Mouse (Mus musculus): ENCODE measurements around the gene 9530077C05Rik.
A peak's percentile ranks its signal among the peaks of the same experiment; 100 is the strongest.

The 9530077C05Rik gene

DNA sequence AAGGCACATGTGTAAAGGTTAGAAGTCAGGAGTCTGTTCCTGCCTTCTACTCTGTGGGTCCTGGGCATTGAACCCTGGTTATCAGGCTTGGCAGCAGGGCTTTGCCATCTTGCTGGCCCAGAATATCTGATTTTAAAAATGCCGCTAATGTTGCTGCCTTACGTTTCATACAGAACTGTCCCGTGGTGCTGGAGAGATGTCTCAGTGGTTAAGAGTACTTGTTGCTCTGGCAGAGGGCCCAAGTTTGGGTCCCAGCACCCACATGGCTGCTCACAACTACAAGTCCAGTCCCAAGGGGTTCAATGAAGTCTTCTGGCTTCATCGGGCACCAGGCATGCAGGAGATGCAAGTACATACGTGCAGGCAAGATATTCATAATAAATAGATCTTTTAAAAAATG lies 54.9 kb downstream of the 9530077C05Rik start:
- no peak for DNase-seq

DNA sequence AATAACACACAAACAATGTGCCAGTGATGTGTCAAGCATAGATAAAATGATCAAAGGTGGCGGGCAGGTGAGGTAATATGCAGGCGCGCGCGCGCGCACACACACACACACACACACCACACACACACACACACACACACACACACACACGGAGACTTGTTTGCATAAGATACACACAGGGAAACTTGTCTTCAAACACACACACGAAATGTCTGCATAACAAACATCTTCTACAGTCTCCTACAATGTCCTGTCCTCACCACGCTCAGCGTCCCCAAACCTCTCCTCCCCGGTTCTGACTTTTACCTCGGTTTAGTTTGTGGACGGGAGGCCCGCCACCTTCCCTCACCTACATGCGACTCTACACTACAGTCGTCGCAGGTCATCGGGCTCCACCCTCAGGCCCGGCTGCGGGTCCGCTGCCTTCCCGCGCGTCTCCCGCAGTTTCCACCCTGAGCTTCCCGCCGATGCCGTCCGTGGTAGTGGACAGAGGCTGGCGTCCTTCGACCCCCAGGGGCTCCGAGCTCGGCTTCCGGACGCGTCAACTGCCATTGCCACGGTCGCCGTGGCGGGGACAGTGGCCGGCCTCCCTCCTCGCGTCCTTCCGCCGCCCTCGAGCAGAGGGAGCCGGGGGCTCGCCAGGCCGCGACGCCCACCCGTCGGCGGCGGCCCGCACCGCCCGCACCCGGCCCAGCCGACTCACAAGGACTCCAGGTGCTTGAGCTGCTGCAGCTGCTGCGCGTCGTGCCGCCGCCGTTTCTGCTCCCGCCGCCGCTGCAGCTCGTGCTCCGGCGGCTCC lies 56.3 kb downstream of the 9530077C05Rik start:
- peak; percentile 38 to 68 for DNase-seq

DNA sequence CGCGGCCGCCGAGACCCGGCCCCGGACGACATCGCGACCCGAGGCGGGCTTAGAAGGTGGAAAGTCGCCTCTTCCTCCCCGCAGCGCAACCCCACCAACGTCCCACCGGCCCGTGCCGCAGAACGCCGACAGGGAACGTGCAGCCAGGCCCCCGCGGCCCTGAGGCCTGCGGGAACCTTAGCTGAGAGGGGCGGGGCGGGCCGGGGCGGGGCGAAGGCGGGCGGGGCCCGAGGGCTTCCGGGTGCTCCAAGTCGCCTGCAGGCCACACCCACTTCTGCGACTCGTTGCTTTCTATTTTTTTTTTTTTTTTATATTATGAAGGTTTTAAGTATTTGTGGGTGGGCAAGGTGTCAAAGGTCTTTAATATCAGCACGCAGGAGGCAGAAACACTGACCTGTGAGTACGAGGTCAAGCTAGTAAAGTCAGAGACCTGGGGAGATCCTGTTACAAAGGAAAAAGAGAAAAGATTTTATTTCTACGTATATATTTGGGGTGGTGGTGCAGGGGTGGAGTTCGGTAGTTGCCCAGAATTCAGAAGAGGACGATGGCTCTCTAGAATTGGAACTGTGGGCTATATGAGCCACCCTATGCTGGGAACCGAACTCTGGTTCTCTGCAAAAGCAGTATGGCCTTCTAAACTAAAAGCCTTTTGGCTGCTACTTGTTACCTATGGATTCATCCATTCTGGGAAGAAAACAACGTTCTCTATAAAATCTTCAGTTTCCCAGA lies 57.0 kb downstream of the 9530077C05Rik start:
- peak; percentile 80 to 87 for DNase-seq

DNA sequence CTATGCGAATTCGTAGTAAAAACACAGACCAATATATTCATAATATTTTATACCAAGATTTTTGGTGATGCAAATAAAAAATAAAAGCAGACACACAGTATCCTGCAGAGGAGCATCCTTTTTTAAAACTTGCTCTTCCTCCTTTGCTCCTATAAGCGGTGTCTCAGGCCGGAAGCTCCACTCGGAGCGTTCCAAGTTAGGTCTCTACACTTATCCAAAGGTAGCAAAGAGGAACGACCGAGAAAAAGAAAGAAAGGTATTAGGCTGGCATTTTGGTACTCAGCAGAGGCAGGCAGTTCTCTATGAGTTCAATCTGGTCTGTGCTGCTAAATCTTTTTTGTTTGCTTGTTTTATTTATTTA lies 57.6 kb downstream of the 9530077C05Rik start:
- no peak for DNase-seq

DNA sequence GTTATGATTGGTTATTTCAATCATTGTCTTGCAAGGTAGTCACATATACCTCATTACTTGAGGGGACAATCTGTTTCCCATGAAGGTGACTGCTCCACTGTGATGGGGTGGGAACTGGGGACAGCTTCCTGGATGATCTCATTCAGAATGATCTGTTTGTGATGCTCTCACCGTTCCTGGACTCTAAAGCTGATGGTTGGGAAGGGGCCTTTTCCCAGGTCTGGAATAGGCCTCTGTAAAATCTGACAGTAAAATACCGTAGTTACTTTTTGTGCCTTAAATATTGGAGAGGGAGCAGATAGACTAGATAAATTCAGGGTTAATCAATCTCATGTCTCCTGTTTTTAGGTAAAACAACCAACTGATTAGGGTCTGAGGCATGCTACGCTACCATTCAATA lies 58.3 kb downstream of the 9530077C05Rik start, which contains the start of gene Rp9:
Gene Rp9 (minus strand): TSS at position 101 of the 400 bp plus-strand sequence.
- DNase-seq: no peak

DNA sequence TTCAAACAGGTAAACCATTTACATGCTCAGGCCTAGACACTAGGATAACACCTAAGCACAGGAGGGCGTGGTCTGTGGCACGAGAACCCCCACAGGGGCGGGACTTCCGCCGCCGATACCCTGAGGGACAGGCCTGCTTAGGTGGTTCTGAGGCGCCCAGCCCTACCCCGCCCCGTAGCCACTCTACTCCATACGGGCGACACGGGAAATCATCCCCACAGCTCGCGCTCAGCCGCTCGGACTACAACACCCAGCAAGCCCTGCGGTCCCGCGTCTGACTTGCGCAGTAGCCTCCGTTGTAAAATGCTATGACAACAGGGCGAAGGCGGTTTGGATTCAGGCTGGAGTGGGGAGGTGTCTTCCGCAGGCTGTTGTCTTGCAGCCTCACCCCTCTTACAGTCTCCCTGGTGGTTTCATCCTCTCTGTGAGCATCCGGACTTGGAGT lies 64.1 kb downstream of the 9530077C05Rik start, which contains the start of gene Bbs9:
Gene Bbs9 (plus strand): TSS at position 292 of the 445 bp plus-strand sequence.
- peak; percentile 93 to 97 for DNase-seq

DNA sequence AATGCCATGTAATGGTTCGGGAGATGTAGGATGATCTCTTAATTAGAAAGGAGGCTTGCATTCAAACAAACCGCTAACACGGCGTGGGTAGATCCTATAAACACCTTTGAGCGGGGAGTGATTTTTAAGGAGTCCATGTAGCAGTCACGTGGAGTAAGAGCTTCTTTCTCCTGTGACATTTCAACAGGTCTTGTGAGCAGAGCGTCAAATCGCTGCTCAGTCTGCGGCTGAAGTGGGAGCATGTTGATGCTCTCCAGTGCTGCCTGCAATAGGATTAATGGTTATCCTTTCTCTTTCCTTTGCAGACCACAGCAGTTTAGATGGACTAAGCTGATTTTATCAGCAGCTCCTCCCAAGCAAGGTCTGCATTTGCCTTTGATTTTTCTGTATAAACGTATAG lies 65.0 kb downstream of the 9530077C05Rik start:
- peak in 1 of 2 experiments; percentile 12 for DNase-seq

DNA sequence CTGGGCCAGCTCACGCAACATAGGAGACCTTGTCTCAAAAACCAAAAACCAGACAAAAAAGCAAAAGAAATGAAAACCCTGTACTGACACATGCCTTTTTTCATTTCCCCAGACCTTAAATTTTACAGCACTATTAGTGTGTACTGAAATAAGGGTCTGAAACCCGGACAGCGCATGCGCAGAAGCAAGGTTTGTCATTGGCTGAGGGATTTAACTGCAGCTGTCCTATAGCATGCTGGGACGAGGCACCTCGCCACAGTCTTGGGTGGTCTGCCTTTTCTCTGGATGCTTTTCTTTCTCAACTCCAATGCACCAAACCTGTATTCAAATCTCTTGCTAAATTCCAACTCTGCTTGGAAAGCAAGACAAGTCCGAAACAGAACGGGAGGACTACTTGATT lies 67.6 kb downstream of the 9530077C05Rik start:
- no peak for DNase-seq

DNA sequence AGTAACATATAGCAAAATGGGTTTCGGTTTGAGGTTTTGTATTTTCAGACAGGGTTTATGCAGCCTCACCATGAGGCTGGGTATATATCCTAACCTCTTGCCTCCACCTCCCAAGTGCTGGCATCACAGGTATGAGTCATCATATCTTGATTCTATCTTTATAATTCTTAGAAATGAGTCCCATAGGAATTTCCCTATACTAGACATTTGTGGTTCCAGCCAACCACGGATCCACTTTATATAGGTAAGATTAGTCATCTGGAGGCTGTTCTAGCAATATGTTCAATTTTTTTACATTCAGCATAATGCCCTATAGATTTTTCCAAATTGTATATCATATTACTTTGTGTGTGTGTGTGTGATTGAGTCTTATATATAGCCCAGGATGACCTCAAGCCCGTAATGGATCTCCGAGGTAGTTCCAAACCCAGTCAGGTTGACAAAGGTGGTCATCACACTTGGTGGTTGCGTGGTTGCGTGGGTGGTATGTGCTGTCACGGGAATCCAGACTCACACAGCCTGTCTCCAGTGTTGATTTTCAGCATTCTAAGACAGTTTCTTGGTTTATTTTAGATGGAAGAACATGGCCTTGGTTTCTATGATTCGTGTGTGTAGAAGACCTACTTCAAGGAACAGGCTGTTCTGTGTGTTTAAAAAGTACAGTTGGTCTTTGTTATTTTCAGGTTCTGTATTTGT lies 72.7 kb downstream of the 9530077C05Rik start:
- DNase-seq: no peak

DNA sequence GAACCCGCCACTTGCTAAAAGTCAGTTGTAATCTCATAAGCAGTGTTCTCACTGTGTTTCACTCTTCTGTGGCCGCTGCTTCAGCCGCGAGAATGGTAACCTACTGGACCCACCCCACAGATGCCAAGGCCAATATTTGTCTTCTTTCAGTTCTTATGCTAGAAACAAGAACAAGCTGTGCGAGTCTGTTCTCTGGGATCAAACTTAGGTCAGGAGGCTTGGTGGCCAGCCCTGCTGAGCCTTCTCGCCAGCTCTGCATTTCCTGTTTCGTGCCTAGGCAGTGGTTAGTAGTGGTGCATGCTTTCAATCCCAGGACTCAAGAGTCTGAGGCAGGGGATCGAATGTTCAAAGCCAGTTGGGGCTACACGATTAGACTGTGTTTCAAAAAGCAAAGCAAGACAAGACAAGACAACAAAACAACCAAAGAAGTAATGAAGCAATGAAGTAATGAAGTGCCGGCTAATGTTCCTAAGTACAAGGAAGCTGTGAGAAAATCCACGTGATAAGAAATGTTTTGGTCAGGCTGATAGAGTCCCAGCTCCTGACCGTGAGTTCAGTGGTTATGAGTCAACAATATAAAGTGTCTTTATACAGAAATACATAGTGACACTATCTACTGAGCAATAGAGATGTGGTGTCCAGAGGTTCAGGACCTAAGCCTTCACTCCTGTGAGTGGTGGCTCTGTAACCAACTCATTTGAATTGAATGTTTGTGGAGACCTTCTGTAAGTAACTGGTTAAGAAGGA lies 73.4 kb downstream of the 9530077C05Rik start:
- DNase-seq: no peak

DNA sequence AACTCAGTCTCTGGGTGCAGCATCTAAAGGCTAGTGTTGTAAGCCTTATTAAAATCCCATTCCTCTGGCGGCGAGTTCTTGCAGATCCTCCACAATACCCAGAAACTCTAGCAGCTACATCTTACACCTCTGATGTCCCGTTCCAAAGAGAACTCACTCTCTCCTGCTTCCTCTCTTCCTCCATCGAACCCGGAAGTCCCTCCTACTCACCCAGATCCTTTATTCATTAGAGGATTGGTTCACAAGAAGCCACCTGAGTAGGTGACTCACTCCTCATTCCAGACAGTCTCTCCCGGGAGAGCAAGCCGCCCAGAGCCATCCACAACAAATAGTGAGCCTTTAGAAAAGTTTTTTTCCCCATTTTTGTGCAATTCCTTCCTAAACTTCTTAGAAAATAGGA lies 74.9 kb downstream of the 9530077C05Rik start:
- DNase-seq: no peak

DNA sequence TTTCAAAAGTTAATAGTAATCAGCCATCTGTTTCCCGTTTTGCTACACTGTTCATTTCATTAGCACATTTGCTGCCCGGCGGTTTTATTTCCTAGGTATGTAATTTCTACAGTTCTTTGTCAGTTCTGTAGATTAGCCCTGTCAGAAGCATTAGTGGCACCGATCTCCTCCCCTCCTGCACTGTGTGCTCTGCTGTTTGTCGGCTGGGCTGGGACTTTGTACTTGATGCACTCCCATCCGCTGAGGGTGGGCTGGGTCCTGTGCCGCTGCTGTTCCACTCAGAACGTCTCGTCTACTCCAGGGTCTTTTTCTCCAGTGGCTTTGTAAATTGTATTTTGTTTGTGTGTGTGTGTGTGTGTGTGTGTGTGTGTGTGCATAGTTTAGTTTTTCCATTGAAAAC lies 77.7 kb downstream of the 9530077C05Rik start:
- DNase-seq: no peak
